Mouse (Mus musculus): ENCODE data around the gene B4galt5. TPM values are rescaled to one million over a fixed set of nuclear protein-coding genes. Genes with fewer than 3 reads are reported as not detected.
A peak's percentile ranks its signal among the peaks of the same experiment; 100 is the strongest.

Gene B4galt5
- polyA plus RNA-seq, 2 experiments, result 2.3 TPM

DNA sequence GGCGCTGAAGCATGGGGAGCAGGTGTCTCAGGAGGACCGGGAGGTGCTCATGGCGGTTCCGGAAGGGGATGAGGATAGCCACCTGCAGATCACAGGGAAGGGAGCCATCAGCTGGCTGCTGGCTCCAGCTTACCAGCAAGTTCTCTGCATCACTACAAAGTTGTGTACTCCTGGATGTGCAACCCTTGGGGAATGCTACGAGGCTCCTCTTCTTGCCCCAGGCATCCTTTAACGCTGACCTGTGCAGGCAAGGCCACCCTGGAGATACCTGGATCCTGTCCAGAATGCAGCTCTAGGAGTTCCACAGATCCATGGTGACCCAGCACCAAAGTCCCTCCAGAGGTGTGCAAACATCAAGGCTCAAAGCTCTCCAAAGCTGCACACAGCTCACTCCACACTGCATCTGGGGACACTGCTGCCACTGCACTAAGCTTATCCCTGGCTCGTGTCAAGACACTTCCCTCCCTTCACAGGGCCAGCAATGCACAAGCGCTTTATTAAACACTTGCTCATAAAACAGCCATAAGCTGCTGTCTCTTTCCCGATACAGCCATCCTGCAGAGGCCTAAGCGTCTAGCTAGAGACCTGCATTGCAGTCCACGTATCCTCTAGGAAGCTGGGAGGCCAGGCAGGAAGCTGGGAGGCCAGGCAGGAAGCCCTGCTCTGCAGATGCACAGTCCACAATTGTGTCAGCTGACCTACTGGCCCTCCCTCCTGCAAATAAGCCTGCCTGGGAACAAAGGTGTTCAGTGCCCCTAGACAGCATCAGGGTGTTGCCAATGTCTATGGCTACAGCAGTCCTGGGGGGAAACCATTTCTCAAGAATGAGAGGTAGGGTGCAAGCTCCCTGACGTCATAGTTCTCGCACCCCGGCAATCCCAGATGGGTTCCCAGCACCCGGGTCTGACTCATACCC lies 42.1 kb downstream of the B4galt5 start:
- Histone ChIP-seq H3K4me2 (ENCODE audit: low read depth) (no peak overlapping the region), H3K4me1 (replicated peaks; ENCODE audit: control insufficient read depth in 2 of 2, insufficient read depth in 2 of 2, low read length in 1 of 2) (no peaks in the 10 kb centered on the region), H3K9me3 (ENCODE audit: control insufficient read depth, low read length) (no peaks in the 10 kb centered on the region), H3K27me3 (ENCODE audit: control insufficient read depth, insufficient read depth, low read length) (no peaks in the 10 kb centered on the region), H3K27ac (no peak overlapping the region), H3K9ac (replicated peaks) (no peak overlapping the region), H3K4me3 (ENCODE audit: insufficient read depth in 1 of 2, low read depth in 2 of 2, low read length in 2 of 2) (no peak overlapping the region), H3K36me3 (replicated peaks; ENCODE audit: control insufficient read depth, insufficient read depth, low read depth) (no peaks in the 10 kb centered on the region; the same call in 1 of the 2 replicates)
- ATAC-seq (ENCODE audit: insufficient read depth) (peak; percentile 31; the same call in 1 of the 2 replicates), DNase-seq (ENCODE audit: low read depth in 3 of 3, low spot score in 3 of 3) (no peak)
- WGBS (ENCODE audit: insufficient replicate concordance), result 64% methylated on average over 15 of the region's 15 CpGs
- TF ChIP-seq EP300 (IDR thresholded peaks at IDR 0.05; ENCODE audit: low read depth) (no peak), CTCF (IDR thresholded peaks at IDR 0.05; ENCODE audit: low read depth) (no peak)

GRCm38 (mm10) chr2:167306273-167306594 lies 42.7 kb downstream of the B4galt5 start:
- TF ChIP-seq EP300 (IDR thresholded peaks at IDR 0.05; ENCODE audit: low read depth) (no peak), CTCF (IDR thresholded peaks at IDR 0.05; ENCODE audit: low read depth) (no peak)
- H3K9me3 ChIP-seq (ENCODE audit: control insufficient read depth, low read length), result no peaks in the 10 kb centered on the region
- H3K27ac ChIP-seq, result no peak overlapping the region
- 58% methylated on average over 4 of the region's 4 CpGs for whole genome bisulfite sequencing (ENCODE audit: insufficient replicate concordance)
- H3K4me3 ChIP-seq (ENCODE audit: insufficient read depth in 1 of 2, low read depth in 2 of 2, low read length in 2 of 2), result no peak overlapping the region
- no peaks in the 10 kb centered on the region; the same call in 1 of the 2 replicates for H3K36me3 ChIP-seq (replicated peaks; ENCODE audit: control insufficient read depth, insufficient read depth, low read depth)
- no peaks in the 10 kb centered on the region for H3K4me1 ChIP-seq (replicated peaks; ENCODE audit: control insufficient read depth in 2 of 2, insufficient read depth in 2 of 2, low read length in 1 of 2)
- H3K4me2 ChIP-seq (ENCODE audit: low read depth), result no peak overlapping the region
- ATAC-seq (ENCODE audit: insufficient read depth) (no peak), DNase-seq (ENCODE audit: low read depth in 3 of 3, low spot score in 3 of 3) (no peak)
- H3K9ac ChIP-seq (replicated peaks), result no peak overlapping the region
- no peaks in the 10 kb centered on the region for H3K27me3 ChIP-seq (ENCODE audit: control insufficient read depth, insufficient read depth, low read length)

- H3K4me1 ChIP-seq (replicated peaks; ENCODE audit: control insufficient read depth in 2 of 2, insufficient read depth in 2 of 2, low read length in 1 of 2), result no peaks in the 10 kb centered on the region
- TF ChIP-seq CTCF (IDR thresholded peaks at IDR 0.05; ENCODE audit: low read depth), result no peak
- TF ChIP-seq EP300 (IDR thresholded peaks at IDR 0.05; ENCODE audit: low read depth), result no peak
- no peak for DNase-seq (ENCODE audit: low read depth in 3 of 3, low spot score in 3 of 3)
- ATAC-seq (ENCODE audit: insufficient read depth), result no peak
- H3K27ac ChIP-seq, result no peak overlapping the region
- no peaks in the 10 kb centered on the region; the same call in 1 of the 2 replicates for H3K36me3 ChIP-seq (replicated peaks; ENCODE audit: control insufficient read depth, insufficient read depth, low read depth)
- H3K4me2 ChIP-seq (ENCODE audit: low read depth), result no peak overlapping the region
- no peaks in the 10 kb centered on the region for H3K27me3 ChIP-seq (ENCODE audit: control insufficient read depth, insufficient read depth, low read length)
- H3K9ac ChIP-seq (replicated peaks), result no peak overlapping the region
- H3K9me3 ChIP-seq (ENCODE audit: control insufficient read depth, low read length), result no peaks in the 10 kb centered on the region
- 78% methylated on average over 13 of the region's 13 CpGs for WGBS (ENCODE audit: insufficient replicate concordance)
- H3K4me3 ChIP-seq (ENCODE audit: insufficient read depth in 1 of 2, low read depth in 2 of 2, low read length in 2 of 2), result no peak overlapping the region
Observed at GRCm38 (mm10) chr2:167305382-167306272, 43.4 kb downstream of the B4galt5 start.

DNA sequence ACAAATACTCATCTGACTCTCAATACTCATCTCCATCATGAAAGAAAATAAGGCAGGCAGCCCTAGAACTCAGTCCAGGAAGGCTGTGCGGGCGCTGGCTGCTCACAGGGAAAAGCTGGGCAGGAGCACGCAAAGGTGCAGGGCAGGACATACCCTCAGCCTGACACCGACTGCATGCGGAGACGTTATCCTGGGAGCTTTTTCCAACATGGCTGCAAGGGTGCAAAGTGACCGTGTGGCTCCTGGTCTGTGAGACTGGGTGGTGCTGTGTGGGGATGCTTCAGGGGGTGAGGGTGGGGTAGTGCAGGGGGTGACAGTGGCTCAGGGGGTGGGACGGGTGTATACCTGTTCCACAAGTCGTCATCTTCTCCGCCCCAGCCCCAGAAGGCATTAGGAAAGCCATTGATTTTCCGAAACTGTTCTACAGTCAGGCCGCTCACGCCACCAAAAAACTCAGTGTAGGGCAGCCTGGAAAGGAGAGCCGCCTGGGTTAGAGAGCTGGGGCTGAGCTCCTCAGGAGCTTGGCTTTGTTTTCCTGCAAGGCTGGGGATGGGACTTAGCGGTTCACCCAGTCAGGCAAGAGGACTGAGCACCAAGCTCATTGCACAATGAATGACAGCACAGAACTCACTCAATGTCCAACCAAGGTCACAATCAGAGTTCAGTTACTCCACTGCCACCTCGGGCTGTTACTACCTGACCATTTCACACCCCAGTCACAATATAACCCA lies 44.2 kb downstream of the B4galt5 start:
- no peak overlapping the region for H3K4me3 ChIP-seq (ENCODE audit: insufficient read depth in 1 of 2, low read depth in 2 of 2, low read length in 2 of 2)
- ATAC-seq (ENCODE audit: insufficient read depth) (no peak), DNase-seq (ENCODE audit: low read depth in 3 of 3, low spot score in 3 of 3) (no peak)
- 80% methylated on average over 16 of the region's 16 CpGs for WGBS (ENCODE audit: insufficient replicate concordance)
- no peak overlapping the region for H3K4me2 ChIP-seq (ENCODE audit: low read depth)
- H3K9me3 ChIP-seq (ENCODE audit: control insufficient read depth, low read length), result no peaks in the 10 kb centered on the region
- no peaks in the 10 kb centered on the region; the same call in 1 of the 2 replicates for H3K36me3 ChIP-seq (replicated peaks; ENCODE audit: control insufficient read depth, insufficient read depth, low read depth)
- H3K27ac ChIP-seq, result no peak overlapping the region
- H3K27me3 ChIP-seq (ENCODE audit: control insufficient read depth, insufficient read depth, low read length), result no peaks in the 10 kb centered on the region
- TF ChIP-seq EP300 (IDR thresholded peaks at IDR 0.05; ENCODE audit: low read depth), result no peak
- no peak for TF ChIP-seq CTCF (IDR thresholded peaks at IDR 0.05; ENCODE audit: low read depth)
- no peak overlapping the region for H3K9ac ChIP-seq (replicated peaks)
- H3K4me1 ChIP-seq (replicated peaks; ENCODE audit: control insufficient read depth in 2 of 2, insufficient read depth in 2 of 2, low read length in 1 of 2), result peaks cover 0 to 4% of the 10 kb centered on the region in 2 experiments; a peak in 2 of 4 replicates
